Mouse (Mus musculus) ES-Bruce4 (cell line): ENCODE results near the gene Ssc5d.

ENCODE experiments used
- EP300 ChIP-seq: IDR thresholded peaks from 2 replicates; pipeline ENCODE4 v1.6.1; 2011; ENCODE audit warnings: low read depth, low read length; ENCODE audit not compliant: insufficient read depth
- POLR2A ChIP-seq: IDR thresholded peaks from one replicate; pipeline ENCODE4 v1.8.1; 2011; ENCODE audit warnings: low read length; ENCODE audit not compliant: insufficient read depth

- TF ChIP-seq POLR2A: no peak
- no peak for TF ChIP-seq EP300
Measured at GRCm38 (mm10) chr7:4933103-4933502, 7.5 kb downstream of the Ssc5d start.
